Mouse (Mus musculus): ENCODE results near the gene Bdh2.

Gene Bdh2

DNA sequence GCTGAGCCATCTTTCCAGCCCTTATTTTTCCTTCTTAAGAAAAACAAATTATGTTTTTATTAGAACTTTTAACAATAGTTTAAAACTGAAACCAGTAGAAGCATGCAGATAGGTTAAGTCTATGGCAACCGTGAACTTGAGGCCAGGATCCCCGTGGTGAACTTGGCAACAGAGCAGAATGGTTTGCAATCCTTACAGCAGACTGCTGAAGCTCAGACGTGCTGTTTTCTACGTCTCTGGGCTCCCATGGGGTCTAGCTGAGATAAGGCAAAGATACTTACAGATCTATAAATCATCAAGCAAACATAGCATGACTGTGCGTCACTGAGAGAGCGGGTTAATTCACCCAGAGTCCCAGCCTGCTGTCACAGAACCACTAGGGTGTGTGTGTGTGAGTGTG is 19.1 kb downstream of the Bdh2 start:
- no peak for DNase-seq

DNA sequence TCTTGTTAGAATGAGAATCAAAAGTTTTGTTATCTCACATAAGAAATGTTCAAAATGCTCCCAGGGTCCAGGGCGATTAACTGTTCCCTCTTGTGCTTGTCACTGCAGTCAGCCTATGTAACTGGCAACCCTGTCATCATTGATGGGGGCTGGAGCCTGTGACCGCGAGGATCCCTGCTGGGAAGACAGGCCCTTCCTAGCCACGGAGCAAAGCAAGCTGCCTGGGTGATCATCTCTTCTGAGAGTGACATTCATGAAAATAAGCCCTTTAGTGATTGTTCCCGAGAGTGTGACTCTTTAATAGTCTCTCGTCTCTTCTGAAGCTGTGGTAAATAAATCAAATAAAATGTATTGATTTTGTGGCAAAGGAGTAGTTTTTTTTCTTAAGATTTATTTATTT is 23.0 kb downstream of the Bdh2 start:
- no peak for DNase-seq

GRCm38 (mm10) chr3:135304566-135304965 is 23.5 kb downstream of the Bdh2 start:
- no peak for DNase-seq

GRCm38 (mm10) chr3:135307411-135308259 is 26.6 kb downstream of the Bdh2 start, which contains the start of gene Slc9b2:
Gene Slc9b2, plus strand, starts transcription at chr3:135307700.
- DNase-seq: no peak

GRCm38 (mm10) chr3:135312916-135313491 is 32.0 kb downstream of the Bdh2 start:
- DNase-seq: no peak

DNA sequence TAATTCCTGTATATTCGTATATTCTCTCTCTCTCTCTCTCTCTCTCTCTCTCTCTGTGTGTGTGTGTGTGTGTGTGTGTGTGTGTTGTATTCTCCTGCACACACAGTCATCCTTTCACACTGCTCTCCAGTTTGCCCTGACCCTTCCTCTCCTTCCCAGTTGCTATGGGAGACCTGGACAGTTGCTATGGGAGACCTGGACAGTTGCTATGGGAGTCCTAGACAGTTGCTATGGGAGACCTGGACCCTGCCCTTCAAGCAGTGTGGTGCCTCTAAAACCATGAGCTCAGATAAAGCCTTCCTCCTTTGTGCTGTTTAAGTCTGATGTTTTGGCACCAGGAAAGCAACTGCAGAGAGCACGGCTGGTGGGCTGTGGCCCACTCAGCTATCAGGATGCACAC is 32.7 kb downstream of the Bdh2 start:
- DNase-seq: no peak

GRCm38 (mm10) chr3:135314811-135315210 is 33.8 kb downstream of the Bdh2 start:
- DNase-seq: no peak

DNA sequence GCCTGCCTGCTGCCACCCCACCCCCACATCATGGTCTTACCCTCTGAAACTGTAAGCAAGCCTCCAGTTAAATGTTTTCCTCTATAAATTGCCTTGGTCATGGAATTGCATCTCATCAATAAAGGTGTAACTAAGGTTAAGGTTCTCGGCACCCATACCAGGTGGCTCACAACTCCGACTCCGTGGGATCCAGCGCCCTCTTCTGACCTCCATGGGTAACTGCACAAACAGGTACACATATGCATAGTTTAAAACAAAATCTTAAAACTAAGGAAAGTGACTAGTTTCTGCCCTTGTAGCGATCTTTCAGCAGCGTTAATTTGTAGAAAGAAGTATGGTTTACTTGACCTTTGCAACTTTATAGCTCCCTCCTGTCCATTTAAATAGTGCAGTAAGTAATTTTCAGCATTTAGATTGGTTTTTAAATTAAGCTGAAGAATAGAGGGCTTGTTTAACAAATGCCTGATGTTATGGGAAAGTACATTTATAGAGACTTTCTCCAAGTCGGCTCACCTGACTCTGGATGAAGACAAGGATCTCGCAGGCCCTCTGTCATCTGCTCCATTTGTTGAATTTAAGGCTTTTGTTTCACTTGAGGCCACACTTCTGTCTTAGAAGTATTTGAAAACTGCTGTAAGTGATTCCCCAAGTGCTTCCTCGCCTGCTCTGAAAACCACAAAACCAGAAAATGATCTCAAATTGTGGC is 34.9 kb downstream of the Bdh2 start:
- DNase-seq: no peak

DNA sequence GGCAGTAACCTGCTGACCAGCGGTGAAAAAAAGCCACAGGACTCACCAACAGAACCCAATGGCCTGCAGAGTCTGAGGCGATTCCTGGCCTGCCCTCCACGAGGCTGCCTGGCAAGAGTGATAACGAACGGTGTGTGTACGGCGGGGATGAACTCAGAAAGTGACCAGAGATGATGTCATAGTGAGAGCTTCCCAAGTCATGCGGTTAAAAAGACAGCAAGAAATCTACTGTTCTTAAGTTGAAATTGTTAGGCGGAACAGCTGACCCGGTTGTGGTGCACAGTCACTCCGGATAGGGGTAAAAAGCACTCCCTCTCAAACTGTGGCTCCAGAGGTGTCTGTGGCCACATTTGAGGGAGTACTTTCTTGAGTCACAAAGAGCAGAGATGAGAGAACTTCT is 37.3 kb downstream of the Bdh2 start:
- DNase-seq: no peak

DNA sequence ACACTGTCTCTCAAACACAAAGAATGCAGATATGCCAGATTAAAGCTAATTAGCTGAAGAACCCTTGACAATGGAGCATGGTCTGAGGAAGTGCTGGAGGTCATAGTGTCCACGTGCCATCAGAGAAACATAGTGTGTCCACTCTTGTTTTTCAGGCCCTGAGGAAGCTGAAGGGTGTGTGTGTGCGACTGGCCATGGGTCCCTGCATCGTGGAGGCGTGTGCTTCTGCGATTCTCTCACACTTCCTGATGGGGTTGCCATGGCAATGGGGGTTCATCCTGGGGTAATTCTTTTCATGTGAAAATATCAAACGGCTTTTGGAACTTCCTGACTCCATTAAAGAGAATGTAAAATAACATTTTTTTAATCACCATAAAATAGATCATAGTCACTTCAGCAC is 43.3 kb downstream of the Bdh2 start:
- DNase-seq: no peak

DNA sequence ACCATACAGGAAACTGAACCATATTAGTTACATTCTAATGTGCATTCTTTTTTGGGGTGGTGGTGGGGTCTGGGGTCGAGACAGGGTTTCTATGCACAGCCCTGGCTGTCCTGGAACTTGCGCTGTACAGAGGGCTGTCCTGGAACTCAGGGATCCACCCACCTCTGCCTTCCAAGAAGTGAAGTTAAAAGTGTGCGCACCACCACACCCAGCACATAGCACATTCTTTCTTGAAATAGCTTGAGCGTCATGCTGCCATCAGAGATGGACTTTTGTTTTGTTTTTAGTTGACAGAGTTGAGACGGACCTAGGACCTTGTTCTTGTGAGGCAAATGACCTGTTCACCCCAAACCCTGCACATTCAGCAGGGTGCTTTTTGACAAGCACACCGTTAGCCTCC is 46.2 kb downstream of the Bdh2 start:
- DNase-seq: no peak

- no peak for DNase-seq
Observed at GRCm38 (mm10) chr3:135327601-135328000, 46.6 kb downstream of the Bdh2 start.

DNA sequence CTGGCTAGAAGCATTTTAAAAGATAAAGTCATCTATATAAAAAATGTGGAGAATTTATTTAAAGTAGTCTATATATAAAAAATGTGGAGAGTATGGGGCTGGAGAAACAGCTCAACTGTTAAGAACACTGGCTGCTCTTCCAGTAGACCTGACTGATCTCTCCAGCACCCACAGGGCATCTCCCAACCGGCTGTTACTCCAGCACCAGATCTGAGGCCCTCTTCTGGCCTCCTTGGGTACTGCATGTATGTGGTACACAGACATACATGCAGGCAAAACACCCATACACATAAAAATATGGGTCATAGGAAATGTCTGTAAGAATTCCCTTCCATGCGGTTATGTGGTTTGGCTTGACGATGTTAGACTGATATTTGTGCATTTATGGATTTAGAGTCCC is 47.5 kb downstream of the Bdh2 start:
- peak; percentile 79 for DNase-seq

DNA sequence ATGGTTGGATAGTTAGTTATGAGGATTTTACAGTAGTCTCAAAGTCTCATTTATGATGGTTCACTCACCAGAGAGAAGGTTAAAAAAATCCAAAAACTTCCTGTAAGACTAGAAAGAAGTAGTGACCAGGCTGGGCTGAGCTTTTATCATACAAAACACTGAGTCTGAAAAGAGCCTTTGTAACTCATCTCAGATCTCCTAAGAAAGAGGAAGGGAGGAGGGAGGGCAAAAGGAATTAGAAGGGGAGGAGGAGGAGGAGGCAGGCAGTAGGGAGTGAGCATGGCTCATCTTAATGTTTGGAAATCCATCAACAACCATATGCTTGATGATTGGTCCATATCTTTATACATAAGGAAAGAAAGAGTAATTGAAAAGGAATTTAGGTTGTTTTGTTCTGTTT is 51.7 kb downstream of the Bdh2 start:
- no peak for DNase-seq

- DNase-seq: no peak
Observed at GRCm38 (mm10) chr3:135333763-135334162, 52.7 kb downstream of the Bdh2 start.

DNA sequence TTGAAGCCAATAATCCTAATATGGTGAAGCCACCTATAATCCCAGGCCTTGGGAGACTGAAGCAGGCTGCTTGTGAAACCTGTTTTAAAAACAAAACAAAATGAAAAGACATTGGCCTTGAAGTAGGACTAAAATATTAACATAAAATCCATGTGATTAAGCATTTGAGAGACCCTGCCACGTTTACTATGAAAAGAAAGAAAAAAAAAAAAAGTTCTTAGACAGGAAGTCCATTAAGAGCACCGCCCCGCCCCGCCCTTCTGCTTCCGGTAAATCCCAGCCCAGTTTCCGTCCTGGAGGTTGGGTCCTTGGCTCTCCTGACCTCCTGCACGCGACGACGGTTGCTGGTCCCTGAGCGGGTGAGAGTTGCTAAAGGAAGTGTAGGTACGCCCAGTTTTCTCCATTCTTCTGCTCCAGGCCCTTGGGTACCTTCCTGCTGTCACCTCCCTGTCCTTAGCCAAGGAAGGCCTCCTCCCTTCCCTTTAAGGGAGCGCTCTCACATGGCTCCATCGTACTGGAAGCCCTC is 66.8 kb downstream of the Bdh2 start, which contains the start of gene Slc9b1:
Slc9b1 (plus strand) TSS at position 291 of the 526 bp plus-strand sequence.
- DNase-seq: peak; percentile 12

DNA sequence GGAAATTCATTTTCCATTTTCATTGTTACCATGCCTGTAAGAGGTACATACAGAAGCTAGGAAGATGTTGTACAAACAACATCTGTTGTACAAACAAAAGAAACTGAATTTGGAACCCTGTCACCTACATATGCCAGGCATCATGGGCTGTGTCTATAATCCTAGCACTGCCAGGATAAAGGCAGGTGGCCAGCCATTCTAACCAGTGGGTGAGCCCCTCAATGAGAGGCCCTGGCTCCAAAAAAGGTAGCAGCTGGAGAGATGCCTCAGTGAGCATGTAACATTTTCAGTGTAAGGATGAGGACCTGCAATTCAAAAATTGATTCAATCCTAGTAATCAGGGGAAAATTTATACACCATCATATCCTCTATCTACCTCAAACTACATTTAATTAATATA is 68.0 kb downstream of the Bdh2 start:
- no peak for DNase-seq

DNA sequence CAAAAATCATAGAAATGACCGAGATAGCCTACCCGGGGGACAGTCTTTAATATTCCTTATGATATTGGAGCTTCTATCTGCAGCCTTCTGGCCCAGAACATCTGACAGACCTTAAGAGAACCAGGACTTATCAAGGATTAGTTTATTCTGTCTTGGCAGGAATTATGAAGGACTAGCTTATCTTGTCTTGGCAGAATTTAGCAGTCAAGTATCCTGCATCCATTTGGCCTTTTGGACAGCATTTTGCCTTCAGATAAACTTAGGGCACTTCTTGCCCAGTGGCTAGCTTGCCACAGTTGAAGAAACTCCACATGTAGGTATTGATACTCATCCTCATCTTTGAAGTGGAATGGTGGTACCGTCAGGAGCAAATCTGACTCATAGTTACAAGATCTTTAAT is 70.8 kb downstream of the Bdh2 start:
- DNase-seq: no peak
